Mouse (Mus musculus): Measurements from ENCODE around the gene Ap2b1. TPM values are rescaled to one million over a fixed set of nuclear protein-coding genes. Genes with fewer than 3 reads are reported as not detected.

The Ap2b1 gene
- polyA plus RNA-seq, 1 experiment = 115 TPM

GRCm38 (mm10) chr11:83449298-83449697, 150.5 kb downstream of the Ap2b1 start:
- Histone ChIP-seq H3K4me1 (ENCODE audit: control insufficient read depth, insufficient read depth, low read length) (peaks cover 7% of the 10 kb centered on the region; the same call in 1 of the 2 replicates), H3K4me3 (ENCODE audit: insufficient read depth, low read length) (no peak overlapping the region), H3K27ac (ENCODE audit: insufficient read depth, low read length) (no peak overlapping the region)
- no peak for TF ChIP-seq POLR2A (IDR thresholded peaks at IDR 0.05; ENCODE audit: low read depth, low read length)
- no peak for TF ChIP-seq CTCF (IDR thresholded peaks at IDR 0.05; ENCODE audit: borderline replicate concordance, insufficient read depth, low read length)

GRCm38 (mm10) chr11:83450550-83450949, 151.7 kb downstream of the Ap2b1 start:
- Histone ChIP-seq H3K4me3 (ENCODE audit: insufficient read depth, low read length) (no peak overlapping the region), H3K27ac (ENCODE audit: insufficient read depth, low read length) (no peak overlapping the region), H3K4me1 (ENCODE audit: control insufficient read depth, insufficient read depth, low read length) (peaks cover 13% of the 10 kb centered on the region)
- TF ChIP-seq POLR2A (IDR thresholded peaks at IDR 0.05; ENCODE audit: low read depth, low read length) (no peak), CTCF (IDR thresholded peaks at IDR 0.05; ENCODE audit: borderline replicate concordance, insufficient read depth, low read length) (no peak)

- Histone ChIP-seq H3K27ac (ENCODE audit: insufficient read depth, low read length) (no peak overlapping the region), H3K4me3 (ENCODE audit: insufficient read depth, low read length) (no peak overlapping the region), H3K4me1 (ENCODE audit: control insufficient read depth, insufficient read depth, low read length) (peaks cover 19% of the 10 kb centered on the region)
- TF ChIP-seq POLR2A (IDR thresholded peaks at IDR 0.05; ENCODE audit: low read depth, low read length) (no peak), CTCF (IDR thresholded peaks at IDR 0.05; ENCODE audit: borderline replicate concordance, insufficient read depth, low read length) (no peak)
These were observed 152.5 kb downstream of the Ap2b1 start for GRCm38 (mm10) chr11:83451281-83451680.

- Histone ChIP-seq H3K4me1 (ENCODE audit: control insufficient read depth, insufficient read depth, low read length) (peaks cover 24% of the 10 kb centered on the region), H3K27ac (ENCODE audit: insufficient read depth, low read length) (peak overlapping the region; percentile 89), H3K4me3 (ENCODE audit: insufficient read depth, low read length) (no peak overlapping the region)
- TF ChIP-seq POLR2A (IDR thresholded peaks at IDR 0.05; ENCODE audit: low read depth, low read length) (no peak), CTCF (IDR thresholded peaks at IDR 0.05; ENCODE audit: borderline replicate concordance, insufficient read depth, low read length) (no peak)
These were observed 155.7 kb downstream of the Ap2b1 start for GRCm38 (mm10) chr11:83454548-83454947.

Other genes with a start within 250 kb of the Ap2b1 start
- gene Slfn2, start 233.9 kb upstream of the Ap2b1 start, polyA plus RNA-seq (2011; ENCODE audit: insufficient read length, low read depth, missing spikeins) = 7.4 and 7.7 TPM in 2 replicates
- gene Slfn1, start 182.2 kb upstream of the Ap2b1 start, polyA plus RNA-seq (2011; ENCODE audit: insufficient read length, low read depth, missing spikeins) = not detected in 2 replicates
- gene Slfn4, start 123.8 kb upstream of the Ap2b1 start, polyA plus RNA-seq (2011; ENCODE audit: insufficient read length, low read depth, missing spikeins) = not detected in 2 replicates
- gene Slfn3, start 107.7 kb upstream of the Ap2b1 start, polyA plus RNA-seq (2011; ENCODE audit: insufficient read length, low read depth, missing spikeins) = 0.46 and 0.83 TPM in 2 replicates
- gene Slfn14, start 12.3 kb upstream of the Ap2b1 start, polyA plus RNA-seq (2011; ENCODE audit: insufficient read length, low read depth, missing spikeins) = not detected in 2 replicates
- gene Pex12, start 3.6 kb downstream of the Ap2b1 start, polyA plus RNA-seq (2011; ENCODE audit: insufficient read length, low read depth, missing spikeins) = 8.9 and 9.0 TPM in 2 replicates
- 2.1 and 2.7 TPM in 2 replicates for gene Rasl10b, start 110.1 kb downstream of the Ap2b1 start, polyA plus RNA-seq (2011; ENCODE audit: insufficient read length, low read depth, missing spikeins)
- gene Gas2l2, start 130.4 kb downstream of the Ap2b1 start, polyA plus RNA-seq (2011; ENCODE audit: insufficient read length, low read depth, missing spikeins) = not detected in 2 replicates
- not detected in 2 replicates for gene 1700020L24Rik, start 138.7 kb downstream of the Ap2b1 start, polyA plus RNA-seq (2011; ENCODE audit: insufficient read length, low read depth, missing spikeins)
- 3.1 and 4.7 TPM in 2 replicates for gene Mmp28, start 164.0 kb downstream of the Ap2b1 start, polyA plus RNA-seq (2011; ENCODE audit: insufficient read length, low read depth, missing spikeins)
- gene Taf15, start 174.1 kb downstream of the Ap2b1 start, polyA plus RNA-seq (2011; ENCODE audit: insufficient read length, low read depth, missing spikeins) = 191 and 263 TPM in 2 replicates
- gene Heatr9, start 223.2 kb downstream of the Ap2b1 start, polyA plus RNA-seq (2011; ENCODE audit: insufficient read length, low read depth, missing spikeins) = not detected in 2 replicates
- 2.8 and 4.1 TPM in 2 replicates for gene Ccl5, start 231.5 kb downstream of the Ap2b1 start, polyA plus RNA-seq (2011; ENCODE audit: insufficient read length, low read depth, missing spikeins)

Data from embryonic fibroblast, embryonic 13.5 days (primary cell).